Mouse (Mus musculus): Measurements from ENCODE around the gene Ppt2.

DNA sequence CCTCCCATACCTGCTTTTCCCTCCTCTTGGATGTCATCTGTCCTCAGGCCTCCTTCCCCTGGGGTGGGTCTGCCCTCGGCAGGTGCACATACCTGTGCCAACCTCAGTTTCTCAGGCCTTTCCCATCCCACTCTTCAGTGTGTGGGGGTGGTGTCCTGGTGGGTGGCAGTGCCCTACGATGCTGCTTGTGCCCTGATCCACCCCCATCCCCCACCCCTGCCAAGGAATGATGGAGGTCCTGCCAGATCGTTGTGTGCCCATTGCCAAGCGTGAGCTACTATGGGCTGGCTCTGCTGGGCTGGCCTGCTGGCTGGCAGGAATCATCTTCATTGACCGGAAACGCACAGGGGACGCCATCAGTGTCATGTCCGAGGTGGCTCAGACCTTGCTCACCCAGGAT is 17.3 kb downstream of the Ppt2 start:
- no peak for TF ChIP-seq CTCF (conservative IDR thresholded peaks at IDR 0.05; ENCODE audit: insufficient read depth, insufficient read length, low read depth, low read length)
- no peak for TF ChIP-seq POLR2A (IDR thresholded peaks at IDR 0.05; ENCODE audit: low read depth, low read length)
